Mouse (Mus musculus) spleen, adult 2 months (tissue): ENCODE data around the gene Myo3a.
"Not testable (repeated sequence)": the region's sequence is repeated elsewhere in the genome, so short reads cannot be mapped to it uniquely, and the experiment has no call there.

Experiments
- CTCF ChIP-seq: fragments of 200-500 bp; IDR thresholded peaks from 2 replicates; pipeline ENCODE4 v1.5.1; 2011; ENCODE audit warnings: mild to moderate bottlenecking, inconsistent platforms; ENCODE audit not compliant: insufficient read depth, insufficient read length, insufficient replicate concordance; ENCODE audit errors: extremely low read depth
- POLR2A ChIP-seq: fragments of 200-500 bp; IDR thresholded peaks from 2 replicates; pipeline ENCODE4 v1.6.1; 2011; ENCODE audit warnings: low read depth, low read length, inconsistent platforms

DNA sequence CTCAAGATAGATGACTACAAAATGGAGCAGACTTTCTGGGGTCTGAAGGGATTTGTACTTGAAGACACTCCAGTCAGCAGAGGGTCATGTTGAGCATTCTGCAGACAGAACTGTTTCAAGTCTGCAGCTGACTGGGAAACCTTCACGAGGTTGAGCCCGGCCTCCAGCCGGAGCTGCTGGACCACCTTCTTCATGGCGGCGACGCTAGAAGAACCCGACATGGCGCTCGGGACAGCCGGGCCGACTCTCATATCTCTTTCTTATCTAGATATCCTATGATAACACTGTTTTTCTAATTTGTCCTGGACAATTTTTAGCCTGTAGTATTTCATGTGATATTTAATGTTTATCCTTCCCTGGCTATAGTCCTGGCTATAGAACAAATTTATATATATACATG, 183.2 kb downstream of the Myo3a start:
- TF ChIP-seq CTCF, POLR2A: not testable (repeated sequence)
